Mouse (Mus musculus): Measurements from ENCODE around the gene Szrd1.

- TF ChIP-seq CTCF (IDR thresholded peaks at IDR 0.05; ENCODE audit: control insufficient read depth, insufficient read depth, insufficient replicate concordance, low read depth, low read length) (no peak), POLR2A (IDR thresholded peaks at IDR 0.05; ENCODE audit: control insufficient read depth, low read depth, low read length) (no peak)
Observed at GRCm38 (mm10) chr4:141108196-141108732, 31.3 kb downstream of the Szrd1 start.
